Mouse (Mus musculus): Measurements from ENCODE around the gene Zc3h6.

Zc3h6 gene

GRCm38 (mm10) chr2:128966641-128967580 is at the start of gene Zc3h6:
Gene Zc3h6, plus strand, starts transcription at chr2:128967402.
- DNase-seq: peak; percentile 99

GRCm38 (mm10) chr2:128924799-128925198 is 42.4 kb upstream of the Zc3h6 start:
- no peak for DNase-seq

GRCm38 (mm10) chr2:128928446-128928845 is 38.8 kb upstream of the Zc3h6 start:
- no peak for DNase-seq

GRCm38 (mm10) chr2:128930704-128931103 is 36.5 kb upstream of the Zc3h6 start:
- no peak for DNase-seq

- DNase-seq: no peak
Measured at GRCm38 (mm10) chr2:128936256-128936655, 30.9 kb upstream of the Zc3h6 start.

- DNase-seq: peak; percentile 97
Measured at GRCm38 (mm10) chr2:128943538-128944528, 23.4 kb upstream of the Zc3h6 start, which contains the start of gene Zc3h8. Gene Zc3h8, minus strand, starts transcription at chr2:128944077.

GRCm38 (mm10) chr2:128947962-128948588 is 19.1 kb upstream of the Zc3h6 start:
- peak; percentile 42 for DNase-seq

GRCm38 (mm10) chr2:128954186-128954585 is 13.0 kb upstream of the Zc3h6 start:
- DNase-seq: no peak

GRCm38 (mm10) chr2:128965505-128966105 is 1.6 kb upstream of the Zc3h6 start:
- DNase-seq: no peak

GRCm38 (mm10) chr2:128966236-128966635 is 966 bp upstream of the Zc3h6 start:
- no peak for DNase-seq

GRCm38 (mm10) chr2:128967661-128968441 is 649 bp downstream of the Zc3h6 start, which contains the start of gene Gm10762:
Gene Gm10762, minus strand, starts transcription at chr2:128967725.
- DNase-seq: peak; percentile 90

GRCm38 (mm10) chr2:128968475-128969083 is 1.4 kb downstream of the Zc3h6 start:
- DNase-seq: no peak

GRCm38 (mm10) chr2:128972301-128972700 is 5.1 kb downstream of the Zc3h6 start:
- DNase-seq: no peak

GRCm38 (mm10) chr2:128975572-128975971 is 8.4 kb downstream of the Zc3h6 start:
- DNase-seq: no peak

GRCm38 (mm10) chr2:128984746-128985145 is 17.5 kb downstream of the Zc3h6 start:
- no peak for DNase-seq

- DNase-seq: no peak
Measured at GRCm38 (mm10) chr2:129004872-129005271, 37.7 kb downstream of the Zc3h6 start.

- no peak for DNase-seq
Measured at GRCm38 (mm10) chr2:129006194-129006749, 39.1 kb downstream of the Zc3h6 start.

- peak; percentile 6 for DNase-seq
Measured at GRCm38 (mm10) chr2:129008867-129009266, 41.7 kb downstream of the Zc3h6 start.

GRCm38 (mm10) chr2:129020106-129020505 is 52.9 kb downstream of the Zc3h6 start:
- peak; percentile 25 for DNase-seq

GRCm38 (mm10) chr2:129024820-129025219 is 57.6 kb downstream of the Zc3h6 start:
- peak; percentile 28 for DNase-seq

Measured in lung, postnatal 10 days (tissue).